Mouse (Mus musculus): ENCODE data around the gene Lrch1.

Lrch1 gene

GRCm38 (mm10) chr14:74947376-74948013 is at the start of gene Lrch1:
TSS of gene Lrch1 (minus strand) at chr14:74947876.
- DNase-seq = peak; percentile 91

DNA sequence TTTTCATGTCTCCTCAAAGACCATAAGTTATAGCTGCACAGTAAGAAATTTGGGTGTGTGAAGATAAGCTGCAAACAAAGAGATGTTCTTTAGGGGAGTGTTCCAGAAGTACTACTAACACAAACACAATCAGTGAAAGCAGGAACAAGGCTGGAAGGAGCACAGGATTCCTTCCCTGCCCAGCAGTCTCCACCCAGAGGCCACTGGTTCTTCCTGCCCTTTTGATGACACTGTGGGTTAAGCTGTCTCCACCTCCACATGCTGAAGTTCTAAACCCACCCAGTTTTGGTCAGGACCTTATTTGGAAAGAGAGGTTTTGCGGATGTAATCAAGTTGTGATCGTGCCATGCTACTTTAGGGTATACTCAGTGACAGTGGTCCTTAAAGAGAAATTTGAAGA is 49.4 kb upstream of the Lrch1 start:
- no peak for DNase-seq

- no peak for DNase-seq
Observed at GRCm38 (mm10) chr14:74996556-74996955, 48.9 kb upstream of the Lrch1 start.

DNA sequence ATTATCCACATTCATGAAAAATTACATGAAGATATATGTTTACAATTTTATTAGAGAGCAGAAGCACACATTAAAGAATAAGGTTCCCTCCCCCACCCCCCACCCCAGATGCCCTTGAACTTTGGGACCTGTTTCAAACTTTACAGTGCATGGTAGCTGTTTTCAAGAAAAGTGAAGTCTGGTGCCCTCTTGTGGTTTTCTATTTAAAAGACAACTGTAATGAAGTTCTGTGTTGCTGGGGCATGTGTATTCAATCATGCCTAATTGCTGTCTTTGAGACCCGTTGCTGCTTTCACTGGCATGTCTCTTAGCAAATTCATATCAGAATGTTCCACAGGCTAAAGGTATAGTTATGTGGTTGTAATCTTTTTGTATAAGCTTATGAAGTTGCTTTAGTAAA is 42.8 kb upstream of the Lrch1 start:
- DNase-seq = peak; percentile 75

- no peak for DNase-seq
Observed at GRCm38 (mm10) chr14:74989909-74990308, 42.2 kb upstream of the Lrch1 start.

DNA sequence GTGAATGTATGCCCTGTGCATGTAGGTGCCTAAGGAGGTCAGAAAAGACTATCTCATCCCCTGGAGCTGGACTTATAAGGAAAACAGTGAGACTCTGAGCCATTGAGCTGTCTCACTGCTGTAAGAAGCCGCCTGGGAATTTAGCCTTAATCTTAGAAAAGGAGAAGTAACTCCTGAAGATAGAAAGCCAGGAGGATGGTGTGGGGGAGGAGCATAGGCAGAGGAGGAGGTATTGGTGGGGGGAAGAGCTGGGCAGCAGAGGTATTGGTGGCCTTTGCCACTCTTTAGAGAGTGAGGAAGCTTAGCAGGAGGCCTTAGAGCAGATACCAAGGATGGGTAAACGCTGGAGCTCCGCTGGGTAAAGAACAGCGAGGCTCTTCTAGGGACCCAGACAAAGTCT is 41.6 kb upstream of the Lrch1 start:
- DNase-seq = no peak

DNA sequence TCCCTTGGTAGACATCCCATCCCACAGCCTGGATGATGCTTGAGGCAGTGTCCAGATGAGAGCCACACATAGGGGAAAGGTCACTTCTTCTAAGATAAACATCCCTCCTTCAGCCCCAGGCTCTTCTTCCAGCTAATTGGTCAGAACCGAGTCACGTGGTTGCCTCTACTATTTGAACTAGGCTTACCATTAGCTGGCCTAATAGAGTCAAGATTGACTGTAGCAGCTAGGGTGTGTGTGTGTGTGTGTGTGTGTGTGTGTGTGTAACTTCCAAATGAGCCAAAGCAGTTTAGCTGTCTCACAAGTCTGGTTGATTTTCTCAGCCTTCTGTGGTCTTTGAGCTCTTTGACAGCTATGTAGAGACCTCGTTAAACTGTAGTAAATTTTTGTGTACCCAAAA is 38.9 kb upstream of the Lrch1 start:
- no peak for DNase-seq

- no peak for DNase-seq
Observed at GRCm38 (mm10) chr14:74985658-74986057, 38.0 kb upstream of the Lrch1 start.

DNA sequence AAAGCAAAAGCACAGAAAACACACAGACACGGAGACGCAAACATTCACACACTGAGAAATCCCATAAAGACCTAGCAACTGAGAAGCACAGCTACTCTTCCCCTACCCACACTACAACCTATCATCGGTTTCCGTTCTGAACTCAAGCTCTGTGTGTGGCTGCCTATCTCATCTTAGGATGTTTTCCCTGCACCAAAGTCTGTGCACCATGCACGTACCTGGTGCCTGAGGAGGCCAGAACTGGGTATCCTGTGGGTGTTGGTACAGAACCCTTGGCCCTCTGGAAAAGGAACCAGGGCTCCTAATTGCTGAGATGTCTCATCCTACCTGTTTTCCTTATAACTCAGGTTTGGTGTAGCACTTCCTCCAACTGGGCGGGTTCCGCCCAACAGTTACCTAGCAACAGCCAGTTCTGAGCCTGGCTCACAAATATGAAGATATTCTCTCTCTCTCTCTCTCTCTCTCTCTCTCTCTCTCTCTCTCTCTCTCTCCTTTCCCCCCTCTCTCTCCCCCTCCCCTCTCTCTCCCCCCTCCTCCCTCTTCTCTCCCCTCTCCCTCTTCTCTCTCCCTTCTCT is 37.2 kb upstream of the Lrch1 start:
- no peak for DNase-seq

DNA sequence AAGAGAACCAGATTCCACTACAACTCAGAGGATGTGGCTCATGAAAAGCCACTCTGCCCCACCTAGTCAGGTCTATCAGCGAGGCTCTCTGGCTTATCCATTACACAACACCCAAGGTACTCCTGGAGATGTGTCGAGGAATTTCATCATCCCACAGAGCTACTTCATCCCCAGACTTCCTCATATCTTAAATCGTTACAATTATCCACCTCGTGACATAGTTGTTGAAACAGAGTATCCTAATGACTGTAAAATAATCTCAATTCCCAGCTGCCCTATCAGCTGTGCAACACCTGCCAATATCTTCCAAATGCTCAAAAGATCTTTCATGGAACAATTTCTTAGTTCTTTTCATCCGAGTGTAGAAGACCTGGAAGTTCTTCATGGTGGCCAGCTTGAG is 35.4 kb upstream of the Lrch1 start:
- no peak for DNase-seq

DNA sequence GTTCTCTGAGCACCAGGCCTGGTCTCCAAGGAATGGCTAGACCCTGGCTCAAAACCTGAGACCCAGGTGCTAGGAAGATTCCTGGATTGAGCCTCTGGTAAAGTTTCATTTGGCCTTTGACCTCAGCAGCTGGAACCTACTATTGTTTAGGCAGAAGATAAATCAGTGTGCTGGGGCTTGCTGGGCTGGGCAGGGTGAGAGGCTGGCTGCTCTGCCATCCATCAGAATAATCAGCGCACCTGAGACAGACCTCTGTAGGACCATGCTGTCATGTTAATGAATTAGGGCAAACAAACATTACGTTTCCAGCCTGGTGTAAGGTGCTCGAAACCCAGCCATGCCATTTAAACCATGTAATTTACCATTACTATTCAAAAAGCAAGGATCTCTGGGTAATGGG is 33.3 kb upstream of the Lrch1 start:
- DNase-seq = no peak

- no peak for DNase-seq
Observed at GRCm38 (mm10) chr14:74976972-74977371, 29.3 kb upstream of the Lrch1 start.

DNA sequence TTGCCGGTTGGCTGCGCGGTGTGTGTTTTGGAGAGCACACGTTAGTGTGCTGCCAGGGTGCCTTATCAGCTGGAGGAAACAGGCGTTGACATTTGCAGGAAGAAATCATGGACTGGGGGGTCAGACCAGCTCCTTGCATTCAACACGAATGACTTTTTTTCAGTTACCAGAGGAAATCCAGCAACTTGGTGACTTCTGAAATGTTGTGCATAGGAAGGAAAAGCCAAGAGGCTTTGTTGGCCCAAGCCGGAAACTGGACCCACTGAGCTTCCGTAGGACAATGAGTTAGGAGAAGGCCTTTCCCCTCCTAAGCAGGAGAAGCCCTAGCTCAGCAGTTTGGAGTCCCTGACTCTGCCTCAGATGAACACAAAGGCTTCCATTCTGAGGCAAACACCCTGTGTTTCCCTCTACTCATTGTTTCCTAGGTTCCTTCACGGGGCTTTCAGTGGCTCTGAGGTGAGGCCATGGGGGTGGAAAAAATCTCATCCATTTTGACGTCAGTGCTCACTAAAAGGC is 26.5 kb upstream of the Lrch1 start:
- peak; percentile 29 for DNase-seq

DNA sequence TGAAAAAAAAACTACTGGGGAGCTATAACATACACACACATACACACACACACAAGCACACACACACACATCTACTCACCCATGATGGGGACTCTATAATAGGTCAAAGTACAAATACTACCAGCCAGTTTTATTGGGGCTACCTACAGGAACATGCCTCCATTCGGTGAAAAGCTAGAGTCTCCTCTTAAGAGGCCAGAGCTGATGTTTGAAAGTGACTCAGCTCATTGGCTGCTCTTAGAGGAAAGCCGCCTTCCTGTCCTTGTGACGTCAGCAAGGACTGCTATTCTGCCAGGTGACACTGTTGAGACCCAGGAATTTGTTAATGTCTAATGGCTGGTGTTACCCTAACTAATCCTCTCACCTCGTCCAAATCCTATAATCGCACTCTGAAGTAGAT is 25.0 kb upstream of the Lrch1 start:
- DNase-seq = no peak

- DNase-seq = no peak
Observed at GRCm38 (mm10) chr14:74972216-74972615, 24.5 kb upstream of the Lrch1 start.

DNA sequence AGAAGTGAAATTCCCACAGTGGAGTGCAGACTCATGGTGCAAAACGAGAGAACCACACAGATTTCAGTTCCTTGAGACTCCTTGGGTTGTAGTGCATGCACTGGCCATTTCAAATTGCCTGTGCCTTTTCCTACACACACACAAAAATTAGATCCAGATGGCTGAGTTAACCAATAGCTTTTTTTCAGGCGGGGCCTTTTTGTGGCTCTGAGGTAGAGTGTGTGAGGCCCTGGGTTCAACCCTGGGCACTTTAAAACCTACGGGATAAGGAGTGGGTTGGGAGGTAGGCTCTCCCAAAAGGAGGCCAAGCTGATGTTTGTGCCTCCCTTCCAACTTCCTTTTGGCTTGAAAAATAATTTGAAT is 15.7 kb upstream of the Lrch1 start:
- no peak for DNase-seq

DNA sequence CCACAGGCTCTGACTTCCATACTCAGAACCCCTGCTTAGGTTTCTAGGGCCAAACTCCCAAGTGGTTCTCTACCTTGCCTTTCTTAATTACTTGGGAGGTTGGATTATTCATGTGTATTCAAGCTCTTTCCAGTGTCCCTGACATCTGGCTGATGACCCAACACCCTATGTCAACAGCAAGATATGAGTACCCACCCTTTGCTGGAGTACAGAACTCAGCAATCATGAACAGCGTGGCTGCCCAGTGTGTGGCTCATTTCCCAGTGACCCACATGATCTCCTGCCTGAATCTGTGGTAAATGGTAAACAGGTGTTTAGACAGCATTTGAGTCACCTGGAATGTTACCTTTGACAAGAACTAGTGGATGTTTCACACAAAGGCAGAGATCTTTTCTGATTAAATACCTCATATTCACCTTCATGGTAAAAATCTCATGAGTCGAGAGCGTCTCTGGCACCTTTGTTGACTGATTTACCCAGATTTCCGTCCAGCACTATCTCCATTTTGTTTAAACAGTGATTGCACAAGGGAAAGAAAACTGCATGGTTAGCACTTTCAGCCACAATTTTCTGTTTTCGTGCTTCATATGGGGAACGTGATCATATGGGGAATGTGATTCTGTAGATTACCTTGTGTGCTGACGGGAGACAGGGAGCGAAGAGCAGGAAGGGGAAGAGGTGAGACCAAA is 15.2 kb upstream of the Lrch1 start:
- no peak for DNase-seq

DNA sequence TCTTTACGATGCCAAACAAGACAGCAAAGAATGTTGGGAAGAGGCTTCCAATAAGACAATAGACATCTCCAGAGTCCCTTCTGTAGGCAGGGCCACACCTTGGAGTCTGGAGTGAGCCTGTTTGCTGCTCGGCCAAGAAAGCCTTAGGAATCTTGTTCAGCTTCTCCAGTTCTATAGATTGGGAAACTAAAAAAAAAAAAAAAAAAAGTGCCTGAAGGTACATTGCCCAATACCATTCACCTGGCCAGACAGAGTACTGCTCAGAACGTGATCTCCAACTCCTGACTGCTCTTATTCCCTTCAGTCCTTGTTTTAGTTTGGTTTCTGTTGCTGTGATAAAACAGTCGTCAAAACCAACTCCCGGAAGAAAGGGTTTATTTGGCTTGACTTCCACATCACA is 12.9 kb upstream of the Lrch1 start:
- no peak for DNase-seq

DNA sequence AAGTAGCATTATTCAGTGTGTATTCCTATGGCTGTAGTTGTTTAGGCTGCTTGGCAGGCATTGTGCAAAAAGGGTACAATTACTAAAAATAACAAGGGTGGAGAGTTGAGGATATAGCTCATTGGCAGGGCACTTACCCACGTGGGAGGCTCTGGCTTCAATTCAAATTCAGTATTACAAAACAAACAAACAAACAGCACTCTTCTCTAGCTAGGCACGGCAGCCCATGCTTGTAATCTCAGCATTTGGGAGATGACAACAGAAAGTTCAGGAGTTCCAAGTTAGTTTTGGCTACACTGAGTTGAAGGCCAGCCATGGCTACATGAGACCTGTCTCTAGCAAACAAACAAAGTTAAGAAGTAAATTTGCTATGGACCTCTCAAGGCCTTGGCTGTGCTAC is 9.0 kb upstream of the Lrch1 start:
- peak; percentile 32 for DNase-seq

DNA sequence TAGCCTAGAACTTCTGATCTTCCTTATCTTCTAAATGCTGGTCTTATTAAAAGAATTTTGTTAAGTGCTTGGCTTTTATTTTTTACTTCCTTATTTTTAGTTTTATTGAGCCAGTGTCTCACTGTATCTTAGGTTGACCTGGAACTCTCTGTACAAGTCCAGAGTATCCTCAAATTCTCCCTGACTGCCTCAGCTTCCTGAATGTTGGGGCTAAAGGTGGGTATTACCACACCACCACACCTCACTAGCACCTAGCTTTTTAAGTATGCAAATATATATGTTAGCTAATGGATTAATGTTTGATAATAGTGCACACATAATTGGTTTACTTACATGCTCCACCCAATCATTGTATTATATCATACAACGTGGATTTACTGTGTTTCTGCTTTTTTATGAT is 8.6 kb upstream of the Lrch1 start:
- no peak for DNase-seq

DNA sequence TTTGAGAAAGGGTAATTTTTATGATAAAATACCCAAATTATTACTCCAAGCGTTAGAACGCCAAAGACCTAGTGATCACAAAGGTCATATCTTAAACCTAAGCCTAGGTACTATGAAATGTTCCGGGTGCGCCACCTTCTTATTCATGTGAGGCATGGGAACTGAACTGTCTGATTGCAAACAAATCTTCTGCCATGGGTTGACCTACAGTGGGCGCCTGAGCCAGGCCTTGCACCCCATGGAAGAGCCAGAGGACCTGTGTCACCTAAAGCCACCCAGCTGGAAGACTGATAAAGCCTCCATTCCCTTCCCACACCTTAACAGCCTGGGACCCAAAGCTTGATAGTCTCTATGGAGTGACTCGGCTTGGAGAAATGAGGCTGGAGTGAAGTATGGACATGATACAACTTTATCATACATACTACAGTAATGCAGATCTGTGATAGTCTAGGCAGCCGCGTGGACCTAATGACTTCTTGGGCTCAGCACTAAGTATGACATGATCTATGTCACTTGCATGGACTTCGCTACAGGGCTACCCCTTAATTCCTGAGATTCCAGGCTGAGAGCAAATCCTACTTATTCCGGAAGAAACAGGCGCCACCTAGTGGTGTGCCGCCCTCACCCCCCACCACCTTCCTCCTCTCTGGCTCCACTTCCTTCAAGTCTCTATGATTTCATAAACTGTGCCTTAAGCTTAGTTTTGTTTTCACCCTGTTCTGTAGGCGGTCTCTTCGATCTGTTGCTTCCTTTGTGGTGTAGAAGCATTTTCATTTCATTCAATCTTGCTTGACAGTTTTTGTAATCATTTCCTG is 957 bp upstream of the Lrch1 start:
- peak; percentile 86 for DNase-seq

DNA sequence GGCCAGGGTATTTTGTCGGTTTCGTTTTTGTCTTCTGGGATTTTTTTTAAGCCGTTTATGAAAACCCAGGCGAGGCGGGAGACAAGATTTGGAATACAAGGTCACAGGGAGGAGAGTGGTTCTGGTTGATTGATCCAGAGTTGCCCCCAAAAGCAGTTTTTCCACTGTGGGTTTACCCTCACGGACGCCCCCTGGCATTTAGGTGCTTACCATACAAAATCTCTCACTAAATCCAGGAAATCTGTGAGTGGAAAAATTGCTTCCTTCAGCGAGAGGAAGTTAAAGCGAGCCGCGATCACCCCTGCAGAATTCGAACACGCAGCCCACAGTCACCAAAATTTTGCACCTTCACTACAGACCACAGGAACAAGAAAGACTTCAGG is 329 bp upstream of the Lrch1 start:
- DNase-seq = no peak

- DNase-seq = peak; percentile 91
Observed at GRCm38 (mm10) chr14:74946751-74947375, 813 bp downstream of the Lrch1 start.

Data from lung, postnatal 36 days (tissue).